Mouse (Mus musculus) kidney, postnatal 10 days (tissue): ENCODE results near the gene Hoxa2.

Experiments
- DNase-seq: peaks from one replicate; pipeline ENCODE4 v3.0.0; 2021; ENCODE audit warnings: mixed read lengths

Hoxa2 gene

GRCm38 (mm10) chr6:52164626-52165440 lies at the start of gene Hoxa2:
Hoxa2 (minus strand) TSS chr6:52164831.
- peak; percentile 68 for DNase-seq

GRCm38 (mm10) chr6:52214271-52214670 lies 49.6 kb upstream of the Hoxa2 start:
- DNase-seq: peak; percentile 60

GRCm38 (mm10) chr6:52213119-52213986 lies 48.7 kb upstream of the Hoxa2 start, which contains the start of the genes Hoxa3 and Gm28308:
Hoxa3 (minus strand) TSS chr6:52213336.
Gm28308 (minus strand) TSS chr6:52213339.
- peak; percentile 89 for DNase-seq

GRCm38 (mm10) chr6:52212556-52213118 lies 48.0 kb upstream of the Hoxa2 start:
- peak; percentile 79 for DNase-seq

GRCm38 (mm10) chr6:52211961-52212360 lies 47.3 kb upstream of the Hoxa2 start:
- peak; percentile 59 for DNase-seq

GRCm38 (mm10) chr6:52211170-52211935 lies 46.7 kb upstream of the Hoxa2 start:
- DNase-seq: peak; percentile 94

- DNase-seq: no peak
Observed at GRCm38 (mm10) chr6:52209685-52210046, 45.0 kb upstream of the Hoxa2 start.

GRCm38 (mm10) chr6:52208868-52209684 lies 44.4 kb upstream of the Hoxa2 start:
- peak; percentile 35 for DNase-seq

GRCm38 (mm10) chr6:52208072-52208867 lies 43.6 kb upstream of the Hoxa2 start, which contains the start of gene Hoxa6:
Hoxa6 (minus strand) TSS chr6:52208722.
- peak; percentile 89 for DNase-seq

- no peak for DNase-seq
Observed at GRCm38 (mm10) chr6:52207684-52207976, 43.0 kb upstream of the Hoxa2 start.

GRCm38 (mm10) chr6:52206882-52207683 lies 42.5 kb upstream of the Hoxa2 start:
- peak; percentile 20 for DNase-seq

- DNase-seq: peak; percentile 56
Observed at GRCm38 (mm10) chr6:52205638-52206621, 41.3 kb upstream of the Hoxa2 start.

GRCm38 (mm10) chr6:52205221-52205620 lies 40.6 kb upstream of the Hoxa2 start:
- DNase-seq: peak; percentile 32

GRCm38 (mm10) chr6:52204050-52204752 lies 39.6 kb upstream of the Hoxa2 start, which contains the start of gene Hoxa5:
Hoxa5 (minus strand) TSS chr6:52204587.
- DNase-seq: peak; percentile 96

GRCm38 (mm10) chr6:52203371-52204049 lies 38.9 kb upstream of the Hoxa2 start:
- DNase-seq: peak; percentile 64

- peak; percentile 62 for DNase-seq
Observed at GRCm38 (mm10) chr6:52203121-52203370, 38.4 kb upstream of the Hoxa2 start.

GRCm38 (mm10) chr6:52202362-52203120 lies 37.9 kb upstream of the Hoxa2 start:
- DNase-seq: peak; percentile 38
